28 mouse cellular contexts compared by ENCODE assay signal in the genomic region with DNA sequence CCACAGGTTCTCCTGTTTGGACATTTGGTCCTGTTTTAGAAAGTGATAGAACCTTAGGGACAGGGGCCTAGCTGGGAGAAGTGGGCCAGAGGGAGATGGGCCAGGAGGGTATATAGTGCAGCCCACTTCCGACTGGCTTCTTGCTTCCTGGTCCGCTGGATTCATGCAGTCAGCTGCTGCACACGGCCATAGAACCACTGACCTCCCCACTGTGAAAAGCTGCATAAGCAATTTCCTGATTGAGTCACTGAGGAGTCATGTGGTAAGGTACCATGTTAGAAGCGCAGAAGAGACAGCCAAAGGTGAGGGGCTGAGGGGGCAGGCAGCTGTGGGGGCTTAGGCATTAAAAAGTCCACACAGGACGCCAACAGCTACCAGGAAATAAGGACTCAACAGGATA. TPM values are rescaled to one million over a fixed set of nuclear protein-coding genes. Genes with fewer than 3 reads are reported as not detected.
DNase-seq lines count a peak whose midpoint lies in the region; ATAC-seq and TF ChIP-seq lines count a peak whose summit lies in the region.
"Had no signal": no experiment of that assay in that cellular context is flagged by ENCODE, and none has a peak within 500 bp of the region (broad histone marks: within the 10 kb centered on the region; RNA-seq: fewer than 3 reads in every experiment).

No protein-coding gene starts in this region.

- no peak overlapping the region for H3K4me2 ChIP-seq in hindbrain, postnatal 0 days (ENCODE audit: low read depth, low read length)
- H3K4me2 ChIP-seq in midbrain, postnatal 0 days (ENCODE audit: low read depth, low read length, poor library complexity, severe bottlenecking) = no peak overlapping the region
- H3K4me2 ChIP-seq: embryonic facial prominence, embryonic 12.5 days; embryonic facial prominence, embryonic 15.5 days; heart, embryonic 13.5 days; hindbrain, embryonic 12.5 days; hindbrain, embryonic 15.5 days had no signal

- peaks cover 19% of the 10 kb centered on the region for H3K4me1 ChIP-seq in hindbrain, embryonic 10.5 days (replicated peaks)
- H3K4me1 ChIP-seq in hindbrain, postnatal 0 days (ENCODE audit: insufficient read depth, low read length) = no peaks in the 10 kb centered on the region
- peaks cover 21% of the 10 kb centered on the region for H3K4me1 ChIP-seq in midbrain, embryonic 10.5 days
- H3K4me1 ChIP-seq in midbrain, postnatal 0 days (ENCODE audit: insufficient read depth, low read length) = no peaks in the 10 kb centered on the region
- H3K4me1 ChIP-seq: embryonic facial prominence, embryonic 12.5 days had no signal

- no peak for TF ChIP-seq CTCF in hindbrain, postnatal 0 days (IDR thresholded peaks at IDR 0.05; ENCODE audit: low read depth)
- no peak for TF ChIP-seq CTCF in midbrain, postnatal 0 days (IDR thresholded peaks at IDR 0.05)

- DNase-seq in hindbrain, embryonic 10.5 days (ENCODE audit: low spot score) = no peak
- no peak for DNase-seq in hindbrain, postnatal 0 days (ENCODE audit: low spot score)
- DNase-seq in midbrain, embryonic 10.5 days (ENCODE audit: low spot score) = no peak
- no peak for DNase-seq in midbrain, postnatal 0 days (ENCODE audit: low spot score)
- DNase-seq in kidney, postnatal 4 days = no peak
- DNase-seq: adrenal gland, postnatal 10 days; adrenal gland, postnatal 36 days; B cell, adult 2 months; cerebellum, adult 11 months; cerebellum, adult 2 months; cerebellum, adult 9-11 months; cerebellum, postnatal 25 days; forebrain, postnatal 0 days; gastrocnemius, adult 2 months; gastrocnemius, postnatal 14 days; heart, adult 18-20 months; heart, postnatal 14 days; heart, postnatal 4 days had no signal

- no peaks in the 10 kb centered on the region for H3K9me3 ChIP-seq in hindbrain, embryonic 10.5 days
- H3K9me3 ChIP-seq in hindbrain, postnatal 0 days (ENCODE audit: low read length) = no peaks in the 10 kb centered on the region
- H3K9me3 ChIP-seq in midbrain, embryonic 10.5 days (replicated peaks) = no peaks in the 10 kb centered on the region
- no peaks in the 10 kb centered on the region for H3K9me3 ChIP-seq in midbrain, postnatal 0 days (ENCODE audit: low read length)
- H3K9me3 ChIP-seq: embryonic facial prominence, embryonic 15.5 days; hindbrain, embryonic 12.5 days; hindbrain, embryonic 15.5 days had no signal

- no peak overlapping the region for H3K9ac ChIP-seq in hindbrain, postnatal 0 days (replicated peaks; ENCODE audit: low read length)
- no peak overlapping the region for H3K9ac ChIP-seq in midbrain, postnatal 0 days (replicated peaks; ENCODE audit: low read length, poor library complexity, severe bottlenecking)
- H3K9ac ChIP-seq: embryonic facial prominence, embryonic 12.5 days; embryonic facial prominence, embryonic 15.5 days; forebrain, postnatal 0 days; heart, embryonic 13.5 days; hindbrain, embryonic 12.5 days; hindbrain, embryonic 15.5 days had no signal

- H3K27me3 ChIP-seq in hindbrain, embryonic 10.5 days (ENCODE audit: insufficient read depth, poor library complexity, severe bottlenecking) = no peaks in the 10 kb centered on the region
- no peaks in the 10 kb centered on the region for H3K27me3 ChIP-seq in hindbrain, postnatal 0 days (ENCODE audit: insufficient read depth, low read length)
- no peaks in the 10 kb centered on the region for H3K27me3 ChIP-seq in midbrain, embryonic 10.5 days (ENCODE audit: low read depth, poor library complexity, severe bottlenecking)
- no peaks in the 10 kb centered on the region for H3K27me3 ChIP-seq in midbrain, postnatal 0 days (ENCODE audit: insufficient read depth, low read length)
- H3K27me3 ChIP-seq: CH12.LX; embryonic facial prominence, embryonic 12.5 days; embryonic facial prominence, embryonic 15.5 days; heart, embryonic 13.5 days; hindbrain, embryonic 12.5 days; hindbrain, embryonic 15.5 days; Patski had no signal

- ATAC-seq in hindbrain, postnatal 0 days = no peak
- no peak for ATAC-seq in midbrain, postnatal 0 days (ENCODE audit: low FRiP score)
- ATAC-seq in megakaryocyte, adult 5-6 weeks (ENCODE audit: poor library complexity, severe bottlenecking) = peak; percentile 77
- ATAC-seq: forebrain, embryonic 14.5 days; forebrain, postnatal 0 days; Patski had no signal

- H3K27ac ChIP-seq in hindbrain, embryonic 10.5 days = 0 out of 2 replicates have a peak overlapping the region, but pooled peaks have one; percentile 50
- no peak overlapping the region for H3K27ac ChIP-seq in hindbrain, postnatal 0 days
- H3K27ac ChIP-seq in midbrain, embryonic 10.5 days (replicated peaks) = peak overlapping the region; percentile 28; the same call in 1 of the 2 replicates
- no peak overlapping the region for H3K27ac ChIP-seq in midbrain, postnatal 0 days (ENCODE audit: low read depth, low read length)
- H3K27ac ChIP-seq: embryonic facial prominence, embryonic 12.5 days; embryonic facial prominence, embryonic 15.5 days; gastrocnemius, adult 2 months; hindbrain, embryonic 12.5 days; hindbrain, embryonic 15.5 days had no signal

- H3K4me3 ChIP-seq in hindbrain, embryonic 10.5 days = no peak overlapping the region
- H3K4me3 ChIP-seq in hindbrain, postnatal 0 days (ENCODE audit: low read length) = no peak overlapping the region
- no peak overlapping the region for H3K4me3 ChIP-seq in midbrain, embryonic 10.5 days
- H3K4me3 ChIP-seq in midbrain, postnatal 0 days (ENCODE audit: low read depth, low read length) = no peak overlapping the region
- H3K4me3 ChIP-seq: embryonic facial prominence, embryonic 12.5 days; embryonic facial prominence, embryonic 15.5 days; gastrocnemius, adult 2 months; heart, embryonic 13.5 days; hindbrain, embryonic 12.5 days; hindbrain, embryonic 15.5 days had no signal

- peaks cover 7% of the 10 kb centered on the region for H3K36me3 ChIP-seq in hindbrain, embryonic 10.5 days
- H3K36me3 ChIP-seq in hindbrain, postnatal 0 days (ENCODE audit: insufficient read depth, low read length) = no peaks in the 10 kb centered on the region
- no peaks in the 10 kb centered on the region for H3K36me3 ChIP-seq in midbrain, embryonic 10.5 days
- no peaks in the 10 kb centered on the region for H3K36me3 ChIP-seq in midbrain, postnatal 0 days (ENCODE audit: insufficient read depth, low read length)
- H3K36me3 ChIP-seq: G1E; hindbrain, embryonic 15.5 days had no signal

- WGBS in hindbrain, embryonic 10.5 days = 75% methylated on average over 5 of the region's 5 CpGs
- 77% methylated on average over 5 of the region's 5 CpGs for WGBS in hindbrain, postnatal 0 days
- 81% methylated on average over 5 of the region's 5 CpGs for WGBS in midbrain, embryonic 10.5 days
- 72% methylated on average over 5 of the region's 5 CpGs for WGBS in midbrain, postnatal 0 days

RNA-seq across cellular contexts. Expression of gene Bhlhe41, which starts 43.1 kb away (rescaled TPM):
- polyA plus RNA-seq in hindbrain, embryonic 10.5 days (2016; fragmentation: Nextera tagmentation; extraction: Ambion mirVana) = 1.2 TPM in 2 replicates
- 4.9 and 6.8 TPM in 2 replicates for total RNA-seq in hindbrain, postnatal 0 days (2014; rRNA removed)
- polyA plus RNA-seq in hindbrain, postnatal 0 days (2015; fragmentation: Nextera tagmentation; extraction: Ambion mirVana) = 9.4 TPM in 2 replicates
- 1.7 and 2.3 TPM in 2 replicates for polyA plus RNA-seq in midbrain, embryonic 10.5 days (2016; fragmentation: Nextera tagmentation; extraction: Ambion mirVana)
- total RNA-seq in midbrain, postnatal 0 days (2014; rRNA removed) = 6.3 and 6.4 TPM in 2 replicates
- 7.3 and 8.3 TPM in 2 replicates for polyA plus RNA-seq in midbrain, postnatal 0 days (2015; fragmentation: Nextera tagmentation; extraction: Ambion mirVana)
- total RNA-seq in megakaryocyte, adult 5-6 weeks (2015) = 0.02 TPM in 1 of 2 replicates, not detected in the other
- not detected in 2 replicates for total RNA-seq in megakaryocyte, adult 5-6 weeks (2017)
- polyA plus RNA-seq: G1E had no signal

Comparison
In these comparisons a context has a peak if more than half of its experiments do, and no peak if none do; other contexts are left out.
1. H3K27ac ChIP-seq: peak in hindbrain, embryonic 10.5 days (single experiment) and midbrain, embryonic 10.5 days (single experiment); none in hindbrain, postnatal 0 days (single experiment) and midbrain, postnatal 0 days (single experiment).